Mouse (Mus musculus) stomach, embryonic 14.5 days (tissue): ENCODE measurements around the gene 1700003H04Rik. TPM values are rescaled to one million over a fixed set of nuclear protein-coding genes. Genes with fewer than 3 reads are reported as not detected.

ENCODE experiments used
- ATAC-seq: fragments of 200-750 bp; cut with Nextera tagmentation; 2 replicates; pipeline ENCODE4 v1.8.0; 2017; ENCODE audit warnings: low read depth, moderate TSS enrichment; ENCODE audit not compliant: insufficient number of reproducible peaks, insufficient read depth, low FRiP score
- H3K27ac ChIP-seq: fragments of 300-500 bp; sonication (generic); 2 replicates; pipeline ENCODE4 v1.5.1; 2014; ENCODE audit warnings: mild to moderate bottlenecking, low read length, moderate library complexity, mixed read lengths
- H3K27me3 ChIP-seq: fragments of 300-500 bp; sonication (generic); 2 replicates; pipeline ENCODE4 v1.6.1; 2014; ENCODE audit warnings: low read length, control low read depth, mixed read lengths; ENCODE audit not compliant: control insufficient read depth, insufficient read depth
- H3K36me3 ChIP-seq: fragments of 300-500 bp; sonication (generic); 2 replicates; pipeline ENCODE4 v1.6.1; 2014; ENCODE audit warnings: mild to moderate bottlenecking, control low read depth, low read length, moderate library complexity, mixed read lengths; ENCODE audit not compliant: control insufficient read depth, insufficient read depth
- H3K4me1 ChIP-seq: fragments of 300-500 bp; sonication (generic); 2 replicates; pipeline ENCODE4 v1.6.1; 2014; ENCODE audit warnings: low read length, control low read depth, mixed read lengths; ENCODE audit not compliant: control insufficient read depth, insufficient read depth
- H3K4me2 ChIP-seq: fragments of 300-500 bp; sonication (generic); replicated peaks from 2 replicates; pipeline ENCODE4 v1.6.1; 2014; ENCODE audit warnings: low read depth, low read length, control low read depth
- H3K4me3 ChIP-seq: fragments of 300-500 bp; sonication (generic); 2 replicates; pipeline ENCODE4 v1.5.1; 2014; ENCODE audit warnings: low read depth, low read length, control low read depth
- H3K9ac ChIP-seq: fragments of 300-500 bp; sonication (generic); replicated peaks from 2 replicates; pipeline ENCODE4 v1.6.1; 2014; ENCODE audit warnings: low read depth, mild to moderate bottlenecking, control low read depth, low read length, moderate library complexity, mixed read lengths
- H3K9me3 ChIP-seq: fragments of 300-500 bp; sonication (generic); 2 replicates; pipeline ENCODE4 v1.6.1; 2016; ENCODE audit warnings: low read depth, low read length, control low read depth; ENCODE audit not compliant: control insufficient read depth
- WGBS: fragments of 180-500 bp; shearing (Covaris S2); extraction: QIAGEN DNeasy Blood & Tissue Kit; methylation state at CpG from one replicate; pipeline ENCODE4 v1.1.7; 2014; 5-methylcytosine and 5-hydroxymethylcytosine counted together
- polyA plus RNA-seq: library from polyadenylated mRNA; unstranded; fragments of >200 nt; fragmentation: Nextera tagmentation; extraction: Ambion mirVana; gene quantifications from 2 replicates; pipeline ENCODE4 v1.2.1, GENCODE M21; 2014

1700003H04Rik gene
- polyA plus RNA-seq, 1 experiment from 2014 or later, result not detected

GRCm38 (mm10) chr3:124557317-124557716 is 23.6 kb downstream of the 1700003H04Rik start:
- H3K4me3 ChIP-seq, result no peak overlapping the region
- no peaks in the 10 kb centered on the region for H3K36me3 ChIP-seq
- no peak for ATAC-seq
- no peaks in the 10 kb centered on the region for H3K4me1 ChIP-seq
- no peaks in the 10 kb centered on the region for H3K9me3 ChIP-seq
- no peaks in the 10 kb centered on the region for H3K27me3 ChIP-seq
- H3K9ac ChIP-seq, result no peak overlapping the region
- H3K4me2 ChIP-seq, result no peak overlapping the region
- no peak overlapping the region for H3K27ac ChIP-seq
- WGBS, result 82% methylated on average over 2 of the region's 2 CpGs

- no peak overlapping the region for H3K9ac ChIP-seq
- no peak overlapping the region for H3K4me2 ChIP-seq
- H3K9me3 ChIP-seq, result no peaks in the 10 kb centered on the region
- H3K4me3 ChIP-seq, result no peak overlapping the region
- ATAC-seq, result no peak
- no peaks in the 10 kb centered on the region for H3K27me3 ChIP-seq
- H3K27ac ChIP-seq, result no peak overlapping the region
- no peaks in the 10 kb centered on the region for H3K36me3 ChIP-seq
- H3K4me1 ChIP-seq, result no peaks in the 10 kb centered on the region
These were observed 24.9 kb downstream of the 1700003H04Rik start for GRCm38 (mm10) chr3:124555963-124556362.

GRCm38 (mm10) chr3:124555092-124555491 is 25.8 kb downstream of the 1700003H04Rik start:
- no peaks in the 10 kb centered on the region for H3K9me3 ChIP-seq

GRCm38 (mm10) chr3:124548898-124549297 is 32.0 kb downstream of the 1700003H04Rik start:
- no peaks in the 10 kb centered on the region for H3K27me3 ChIP-seq
- H3K4me2 ChIP-seq, result no peak overlapping the region
- H3K27ac ChIP-seq, result no peak overlapping the region
- H3K36me3 ChIP-seq, result no peaks in the 10 kb centered on the region
- H3K4me3 ChIP-seq, result no peak overlapping the region
- H3K9me3 ChIP-seq, result no peaks in the 10 kb centered on the region
- ATAC-seq, result no peak
- WGBS, result 58% methylated on average over 10 of the region's 10 CpGs
- no peak overlapping the region for H3K9ac ChIP-seq
- no peaks in the 10 kb centered on the region for H3K4me1 ChIP-seq

More at GRCm38 (mm10) chr3:124555092-124555491, 25.8 kb downstream of the 1700003H04Rik start:
- Histone ChIP-seq H3K4me3 (no peak overlapping the region), H3K9ac (no peak overlapping the region), H3K27me3 (no peaks in the 10 kb centered on the region), H3K4me1 (no peaks in the 10 kb centered on the region), H3K36me3 (no peaks in the 10 kb centered on the region), H3K4me2 (no peak overlapping the region), H3K27ac (no peak overlapping the region)
- 71% methylated on average over 2 of the region's 2 CpGs for WGBS
- no peak for ATAC-seq

GRCm38 (mm10) chr3:124538260-124538659 is 42.6 kb downstream of the 1700003H04Rik start:
- no peaks in the 10 kb centered on the region for H3K36me3 ChIP-seq
- no peak for ATAC-seq
- no peaks in the 10 kb centered on the region for H3K27me3 ChIP-seq
- H3K27ac ChIP-seq, result no peak overlapping the region
- H3K9ac ChIP-seq, result no peak overlapping the region
- WGBS, result 83% methylated on average over 2 of the region's 2 CpGs
- H3K9me3 ChIP-seq, result no peaks in the 10 kb centered on the region
- H3K4me2 ChIP-seq, result no peak overlapping the region
- no peak overlapping the region for H3K4me3 ChIP-seq
- no peaks in the 10 kb centered on the region for H3K4me1 ChIP-seq

GRCm38 (mm10) chr3:124536602-124537001 is 44.3 kb downstream of the 1700003H04Rik start:
- WGBS, result 37% methylated on average over 1 of the region's 1 CpGs

GRCm38 (mm10) chr3:124518786-124519185 is 62.1 kb downstream of the 1700003H04Rik start:
- ATAC-seq, result no peak
- H3K36me3 ChIP-seq, result no peaks in the 10 kb centered on the region
- H3K9me3 ChIP-seq, result no peaks in the 10 kb centered on the region
- H3K9ac ChIP-seq, result no peak overlapping the region
- H3K4me2 ChIP-seq, result no peak overlapping the region
- H3K4me3 ChIP-seq, result no peak overlapping the region
- WGBS, result 75% methylated on average over 2 of the region's 2 CpGs
- no peak overlapping the region for H3K27ac ChIP-seq
- no peaks in the 10 kb centered on the region for H3K4me1 ChIP-seq
- H3K27me3 ChIP-seq, result no peaks in the 10 kb centered on the region

More at GRCm38 (mm10) chr3:124536602-124537001, 44.3 kb downstream of the 1700003H04Rik start:
- no peak overlapping the region for H3K4me2 ChIP-seq
- no peak overlapping the region for H3K9ac ChIP-seq
- no peak for ATAC-seq
- H3K9me3 ChIP-seq, result no peaks in the 10 kb centered on the region
- H3K27me3 ChIP-seq, result no peaks in the 10 kb centered on the region
- H3K4me1 ChIP-seq, result no peaks in the 10 kb centered on the region
- no peak overlapping the region for H3K27ac ChIP-seq
- no peaks in the 10 kb centered on the region for H3K36me3 ChIP-seq
- no peak overlapping the region for H3K4me3 ChIP-seq

Other genes with a start within 250 kb of the 1700003H04Rik start
- not detected in 2 replicates for gene 1700006A11Rik, start 155.1 kb downstream of the 1700003H04Rik start, polyA plus RNA-seq